Mouse (Mus musculus) ES-E14 (cell line): ENCODE results near the gene Fam120a. TPM values are rescaled to one million over a fixed set of nuclear protein-coding genes. Genes with fewer than 3 reads are reported as not detected.

ENCODE experiments used
- DNase-seq: peaks from one replicate; pipeline ENCODE4 v3.0.0-alpha.2; 2013; ENCODE audit warnings: low read depth, low spot score
- H3K27ac ChIP-seq: 2 replicates; pipeline ENCODE4 v1.5.1; 2012; ENCODE audit warnings: low read depth, mild to moderate bottlenecking, low read length, moderate library complexity, mixed read lengths; ENCODE audit not compliant: poor library complexity, insufficient read depth, severe bottlenecking
- H3K36me3 ChIP-seq: 2 replicates; pipeline ENCODE4 v1.6.1; 2012; ENCODE audit warnings: mild to moderate bottlenecking, low read length, moderate library complexity, mixed read lengths; ENCODE audit not compliant: control insufficient read depth, poor library complexity, insufficient read depth, severe bottlenecking
- H3K4me1 ChIP-seq, 2 experiments: fragments of 150-350 bp in 1 of 2; sonication (generic) in 1 of 2; 2 replicates each; pipeline ENCODE4 v1.6.1; 2012; ENCODE audit warnings: low read length in 2 of 2, mild to moderate bottlenecking in 1 of 2, mixed read lengths in 1 of 2; ENCODE audit not compliant: control insufficient read depth in 2 of 2, insufficient read depth in 2 of 2, poor library complexity in 1 of 2
- H3K4me3 ChIP-seq, 2 experiments: fragments of 150-350 bp in 1 of 2; sonication (generic) in 1 of 2; 2 replicates each; pipeline ENCODE4 v1.5.1; 2012; ENCODE audit warnings: low read length in 2 of 2, low read depth in 1 of 2, mild to moderate bottlenecking in 1 of 2, mixed read lengths in 1 of 2; ENCODE audit not compliant: insufficient read depth in 1 of 2, poor library complexity in 1 of 2, severe bottlenecking in 1 of 2
- H3K9ac ChIP-seq: 2 replicates; pipeline ENCODE4 v1.6.1; 2012; ENCODE audit warnings: low read depth, mild to moderate bottlenecking, low read length, mixed read lengths; ENCODE audit not compliant: poor library complexity, insufficient read depth, severe bottlenecking
- H3K9me3 ChIP-seq: fragments of 150-350 bp; sonication (generic); 2 replicates; pipeline ENCODE4 v1.6.1; 2012; ENCODE audit warnings: low read depth, mild to moderate bottlenecking, low read length; ENCODE audit not compliant: control insufficient read depth, insufficient read depth
- CHD2 ChIP-seq: IDR thresholded peaks from 2 replicates; pipeline ENCODE4 v1.6.1; 2014; ENCODE audit warnings: mild to moderate bottlenecking, low read depth, low read length, inconsistent platforms
- HCFC1 ChIP-seq: IDR thresholded peaks from 2 replicates; pipeline ENCODE4 v1.6.1; 2012; ENCODE audit warnings: low read length, inconsistent platforms, borderline replicate concordance; ENCODE audit not compliant: insufficient read depth
- MAFK ChIP-seq: IDR thresholded peaks from 2 replicates; pipeline ENCODE4 v1.6.1; 2014; ENCODE audit warnings: mild to moderate bottlenecking, low read depth, low read length, inconsistent platforms; ENCODE audit not compliant: insufficient read depth
- ZC3H11A ChIP-seq: IDR thresholded peaks from 2 replicates; pipeline ENCODE4 v1.6.1; 2012; ENCODE audit warnings: low read depth, mild to moderate bottlenecking, inconsistent platforms, low read length, borderline replicate concordance
- ZNF384 ChIP-seq: IDR thresholded peaks from 2 replicates; pipeline ENCODE4 v1.6.1; 2012; ENCODE audit warnings: low read depth, low read length, inconsistent platforms
- in situ Hi-C, 2 experiments: fragments of 600-800 bp; cut with MboI; formaldehyde crosslinking; loops; one replicate each; pipeline ENCODE4 v1.15.1; 2025; ENCODE audit warnings: low sequenced_read_pairs in 2 of 2, inconsistent platforms in 1 of 2; ENCODE audit not compliant: unreplicated experiment in 2 of 2
- total RNA-seq: library from RNA; depleted of rRNA; stranded (reverse); fragments of 300-350 nt; gene quantifications from 2 replicates; pipeline ENCODE4 v1.2.3, GENCODE M21; 2012

Fam120a gene
- total RNA-seq, 1 experiment, result 111 TPM

DNA sequence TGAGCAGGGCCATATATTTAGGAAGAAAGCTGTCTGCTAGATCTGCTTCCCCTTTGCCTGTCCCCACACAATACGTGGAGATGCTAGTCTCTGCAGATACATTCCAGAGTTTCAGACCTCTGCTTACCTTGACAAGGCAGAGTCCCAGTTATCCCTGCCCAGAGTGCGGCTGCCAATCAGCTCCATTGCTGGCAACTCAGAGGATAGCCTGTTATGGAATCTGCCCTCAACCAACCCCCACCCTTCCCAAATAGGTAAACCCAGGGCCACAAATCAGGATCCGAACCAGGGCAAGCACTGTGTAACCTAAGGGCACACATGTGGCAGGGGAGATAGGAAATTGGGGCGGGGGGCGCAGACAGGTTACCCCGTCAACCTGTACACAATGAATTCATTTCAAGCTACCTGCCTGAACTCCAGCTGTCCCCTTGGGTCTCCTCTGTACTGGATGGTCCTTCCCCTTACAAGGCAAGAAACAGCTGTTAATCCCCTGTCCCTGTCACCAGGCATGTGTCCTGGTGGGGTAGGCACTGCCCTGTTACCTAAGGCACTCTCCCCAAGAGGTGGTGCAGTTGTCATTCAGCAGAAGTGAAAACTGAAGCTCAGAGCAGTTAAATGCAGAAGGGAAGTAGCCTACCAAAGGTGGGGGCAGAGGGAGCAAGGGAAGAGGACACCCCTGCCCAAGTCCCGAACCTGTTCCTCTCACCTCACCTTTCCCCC, 95.8 kb downstream of the Fam120a start:
- Histone ChIP-seq H3K9ac (no peak overlapping the region), H3K9me3 (no peaks in the 10 kb centered on the region), H3K36me3 (no peaks in the 10 kb centered on the region), H3K4me1 (peaks cover 0 to 12% of the 10 kb centered on the region in 2 experiments; a peak in 1 of 4 replicates), H3K4me3 (peak overlapping the region in 1 of 2 experiments; percentile 69; a peak in 2 of 4 replicates), H3K27ac (no peak overlapping the region)
- in situ Hi-C loops, result no loop called here
- DNase-seq, result no peak
- TF ChIP-seq MAFK (no peak), ZNF384 (no peak), CHD2 (no peak), HCFC1 (no peak), ZC3H11A (no peak)

DNA sequence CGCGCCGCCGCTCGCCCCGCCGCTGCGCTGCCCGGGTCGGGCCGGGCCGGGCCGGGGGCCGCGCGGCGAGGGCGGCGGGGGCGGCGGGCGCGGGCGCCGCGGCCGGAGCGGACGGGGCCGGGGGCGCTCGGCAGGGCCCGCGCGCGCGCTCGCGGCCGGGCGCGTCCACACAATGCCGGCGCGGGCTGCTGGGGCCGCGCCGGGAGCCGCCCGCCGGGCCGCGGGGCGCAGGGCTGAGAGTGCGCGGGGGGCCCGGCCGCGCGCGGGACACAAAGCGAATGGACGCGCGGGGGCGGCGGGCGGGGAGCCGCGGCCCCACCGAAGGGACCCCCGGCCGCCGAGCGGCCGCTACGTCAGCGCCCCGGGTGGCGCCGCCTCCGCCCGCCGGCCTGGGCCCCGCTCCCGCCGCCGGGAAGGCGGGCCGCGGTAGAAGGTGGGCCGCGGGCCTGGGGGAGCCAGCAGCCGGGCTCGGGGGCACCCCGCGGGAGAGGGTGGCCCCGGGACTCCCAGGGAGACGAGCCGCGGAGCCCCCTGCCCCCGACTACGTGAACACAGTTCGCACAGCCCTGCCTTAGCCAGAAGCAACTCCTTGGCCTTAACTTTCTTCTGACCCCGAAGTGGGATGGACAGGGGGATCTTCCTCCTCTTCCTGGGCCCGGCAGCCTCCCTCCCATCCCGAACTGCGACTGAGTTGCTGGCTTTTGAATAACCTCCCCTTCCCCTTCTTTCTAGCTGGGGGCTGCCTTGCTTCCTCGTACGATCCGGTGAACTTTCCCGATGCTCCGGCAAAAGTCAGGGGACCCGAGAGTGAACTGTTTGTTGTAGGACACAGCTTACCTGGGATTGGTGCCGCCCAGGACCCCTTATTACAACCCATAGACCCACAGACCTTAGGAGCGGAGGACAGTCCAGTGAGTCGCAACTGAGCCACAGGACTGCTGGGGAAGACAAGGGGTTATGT, 96.8 kb downstream of the Fam120a start, which contains the start of gene Phf2:
Gene Phf2 (minus strand): TSS at position 349 of the 961 bp plus-strand sequence.
- in situ Hi-C loops, result no loop called here
- peaks cover 0 to 12% of the 10 kb centered on the region in 2 experiments; a peak in 1 of 4 replicates for H3K4me1 ChIP-seq
- TF ChIP-seq HCFC1, result no peak
- no peak for TF ChIP-seq ZNF384
- no peak for TF ChIP-seq MAFK
- no peak for TF ChIP-seq CHD2
- TF ChIP-seq ZC3H11A, result no peak
- no peak for DNase-seq
- no peaks in the 10 kb centered on the region for H3K9me3 ChIP-seq
- peak within 1 kb of the TSS; percentile 77 to 98 for H3K4me3 ChIP-seq
- no peaks in the 10 kb centered on the region for H3K36me3 ChIP-seq
- H3K9ac ChIP-seq, result peak within 1 kb of the TSS; percentile 94
- no peak within 1 kb of the TSS for H3K27ac ChIP-seq

DNA sequence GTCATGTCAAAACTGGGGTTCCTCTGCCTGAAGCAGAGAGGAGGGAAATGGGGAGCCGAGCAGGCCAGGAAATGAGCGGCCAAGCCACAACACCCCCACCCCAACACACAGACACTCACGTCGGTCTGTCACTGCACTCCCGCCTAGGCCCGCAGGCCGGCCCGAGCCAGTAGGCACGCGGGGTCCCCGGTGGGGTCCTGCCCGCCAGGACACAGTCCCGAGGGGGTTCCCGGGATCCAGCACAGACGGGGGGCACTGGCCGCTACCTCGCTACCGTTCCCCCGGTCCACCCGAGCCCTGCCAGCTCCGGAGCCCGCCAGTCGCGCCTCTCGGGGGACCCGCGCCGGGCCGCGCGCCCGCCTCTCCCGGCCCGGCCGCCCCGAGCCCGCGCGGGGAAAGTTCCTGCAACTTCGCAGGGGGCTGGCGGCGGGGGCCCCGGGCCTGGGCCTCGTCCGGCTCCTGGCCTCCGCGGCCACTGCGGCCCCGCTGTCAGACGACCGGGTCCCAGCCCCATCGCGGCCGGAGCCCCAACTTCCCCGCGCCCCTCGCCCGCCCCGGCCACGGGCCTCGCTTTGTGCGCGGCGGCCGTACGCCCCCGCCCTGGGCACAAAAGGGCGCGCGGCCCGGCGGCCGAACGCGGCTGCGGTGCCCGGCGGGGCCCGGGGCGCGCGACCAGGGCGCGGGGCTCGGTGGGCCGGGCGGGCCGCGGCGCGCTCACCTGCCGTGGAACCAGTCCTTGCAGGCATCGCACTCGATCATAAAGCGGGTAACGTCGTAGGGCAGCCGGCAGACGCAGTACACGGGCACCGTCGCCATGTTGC, 97.7 kb downstream of the Fam120a start:
- no peak overlapping the region for H3K27ac ChIP-seq

DNA sequence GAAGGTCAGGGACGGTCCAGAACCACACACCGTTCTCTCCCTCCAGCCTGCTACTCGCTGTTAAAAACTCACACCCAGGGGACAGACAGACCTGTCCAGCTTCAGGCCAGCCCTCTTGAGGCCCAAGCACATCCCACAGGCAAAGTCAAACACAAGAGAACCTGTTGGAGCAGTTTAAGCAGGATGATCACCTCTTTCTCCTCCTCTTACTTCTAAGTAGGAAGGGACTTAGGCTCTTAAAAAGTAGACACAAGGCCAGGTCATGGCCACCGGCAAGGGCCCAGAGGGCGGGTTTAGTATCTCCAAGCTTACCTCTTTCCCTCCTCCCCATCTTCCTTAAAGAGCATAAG, 98.2 kb downstream of the Fam120a start:
- H3K9me3 ChIP-seq, result no peaks in the 10 kb centered on the region
- peak overlapping the region; percentile 94; the same call in 1 of the 2 replicates for H3K9ac ChIP-seq
- no peak overlapping the region for H3K27ac ChIP-seq
- peak overlapping the region; percentile 77 to 98 for H3K4me3 ChIP-seq
- H3K4me1 ChIP-seq, result peaks cover 0 to 12% of the 10 kb centered on the region in 2 experiments; a peak in 1 of 4 replicates
- in situ Hi-C loops, result no loop called here
- no peak for TF ChIP-seq CHD2
- TF ChIP-seq ZNF384, result no peak
- TF ChIP-seq ZC3H11A, result no peak
- TF ChIP-seq MAFK, result no peak
- no peak for TF ChIP-seq HCFC1
- H3K36me3 ChIP-seq, result no peaks in the 10 kb centered on the region
- DNase-seq, result no peak

More for the DNA sequence above, 97.7 kb downstream of the Fam120a start:
- TF ChIP-seq MAFK (no peak), ZNF384 (no peak), ZC3H11A (no peak), CHD2 (no peak), HCFC1 (no peak)
- H3K4me3 ChIP-seq, result peak overlapping the region; percentile 77 to 98
- no peaks in the 10 kb centered on the region for H3K9me3 ChIP-seq
- H3K36me3 ChIP-seq, result no peaks in the 10 kb centered on the region
- H3K9ac ChIP-seq, result peak overlapping the region; percentile 94
- peaks cover 0 to 12% of the 10 kb centered on the region in 2 experiments; a peak in 1 of 4 replicates for H3K4me1 ChIP-seq
- no peak for DNase-seq
- in situ Hi-C loops, result no loop called here
